Mouse (Mus musculus): ENCODE data around the gene Zdhhc8. TPM values are rescaled to one million over a fixed set of nuclear protein-coding genes. Genes with fewer than 3 reads are reported as not detected.

The Zdhhc8 gene
- polyA plus RNA-seq, 1 experiment from 2014 or later: 6.8 TPM

DNA sequence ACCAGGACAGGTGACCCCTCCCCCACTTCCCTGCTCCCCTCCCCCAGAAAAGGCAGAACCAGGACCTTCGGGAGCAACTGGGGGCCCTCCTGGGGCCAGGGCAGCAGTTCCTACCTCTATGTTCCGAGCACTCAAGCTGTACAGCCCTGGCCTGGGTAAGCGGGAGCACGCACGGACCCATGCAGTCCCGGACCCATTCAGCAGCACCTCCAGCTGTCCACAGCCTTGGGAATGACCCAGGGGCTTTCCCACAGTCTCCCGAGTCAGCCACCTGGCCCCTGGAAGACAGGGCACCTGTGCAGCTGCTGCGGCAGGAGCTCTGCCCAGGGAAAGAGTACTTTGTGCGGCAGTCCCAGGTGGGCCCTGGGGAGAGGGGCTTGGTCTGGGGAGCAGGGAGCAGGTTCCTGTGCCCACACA lies 16.3 kb downstream of the Zdhhc8 start:
- WGBS: 70% methylated on average over 9 of the region's 9 CpGs

DNA sequence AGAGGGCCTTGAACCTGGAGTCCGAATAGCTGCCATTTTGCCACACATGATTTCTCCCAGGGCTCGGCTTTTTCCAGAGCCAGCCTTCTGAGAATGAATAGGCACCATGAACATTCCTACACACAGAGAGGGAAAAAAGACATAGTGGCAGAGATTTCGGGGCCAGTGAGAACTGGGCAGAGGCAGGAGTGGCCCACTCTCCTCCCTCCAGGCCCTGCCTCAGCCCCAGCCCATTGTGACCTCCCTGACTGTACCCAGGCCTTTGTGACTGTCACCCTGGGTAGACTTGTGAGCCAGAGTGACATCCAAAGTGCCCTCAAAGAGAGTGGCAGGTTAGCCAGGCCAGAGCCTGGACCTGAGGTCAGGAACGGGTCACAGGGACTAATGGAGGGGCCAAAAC lies 17.4 kb downstream of the Zdhhc8 start, which contains the start of gene Ccdc188:
Gene Ccdc188, plus strand, starts transcription at position 301 of the 400 bp plus-strand sequence.
- no peak for DNase-seq (ENCODE audit: low spot score)
- Histone ChIP-seq H3K27ac (replicated peaks) (no peak within 1 kb of the TSS), H3K9ac (ENCODE audit: low read length) (no peak within 1 kb of the TSS), H3K4me2 (replicated peaks; ENCODE audit: low read depth) (no peak within 1 kb of the TSS), H3K9me3 (ENCODE audit: control insufficient read depth, low read length) (no peaks in the 10 kb centered on the region), H3K4me1 (replicated peaks; ENCODE audit: control insufficient read depth, insufficient read depth) (0 out of 2 replicates have a peak, but pooled peaks cover 2% of the 10 kb centered on the region), H3K27me3 (ENCODE audit: control insufficient read depth, insufficient read depth, low read length) (no peaks in the 10 kb centered on the region), H3K4me3 (ENCODE audit: low read depth, low read length) (no peak within 1 kb of the TSS), H3K36me3 (ENCODE audit: control insufficient read depth, insufficient read depth, low read length) (no peaks in the 10 kb centered on the region)
- WGBS: 88% methylated on average over 4 of the region's 4 CpGs
- no peak for ATAC-seq (ENCODE audit: low FRiP score, low TSS enrichment)
- TF ChIP-seq EP300 (optimal IDR thresholded peaks at IDR 0.05) (no peak), CTCF (IDR thresholded peaks at IDR 0.05; ENCODE audit: low read depth) (no peak)

More for the DNA sequence above, 16.3 kb downstream of the Zdhhc8 start:
- Histone ChIP-seq H3K27ac (replicated peaks) (no peak overlapping the region), H3K9me3 (ENCODE audit: control insufficient read depth, low read length) (no peaks in the 10 kb centered on the region), H3K27me3 (ENCODE audit: control insufficient read depth, insufficient read depth, low read length) (no peaks in the 10 kb centered on the region), H3K9ac (ENCODE audit: low read length) (no peak overlapping the region), H3K36me3 (ENCODE audit: control insufficient read depth, insufficient read depth, low read length) (peaks cover 2% of the 10 kb centered on the region; the same call in 1 of the 2 replicates), H3K4me2 (replicated peaks; ENCODE audit: low read depth) (no peak overlapping the region), H3K4me1 (replicated peaks; ENCODE audit: control insufficient read depth, insufficient read depth) (0 out of 2 replicates have a peak, but pooled peaks cover 2% of the 10 kb centered on the region), H3K4me3 (ENCODE audit: low read depth, low read length) (no peak overlapping the region)
- TF ChIP-seq CTCF (IDR thresholded peaks at IDR 0.05; ENCODE audit: low read depth): no peak
- no peak for TF ChIP-seq EP300 (optimal IDR thresholded peaks at IDR 0.05)
- ATAC-seq (ENCODE audit: low FRiP score, low TSS enrichment): no peak
- no peak for DNase-seq (ENCODE audit: low spot score)

- no peaks in the 10 kb centered on the region for H3K27me3 ChIP-seq (ENCODE audit: control insufficient read depth, insufficient read depth, low read length)
- H3K4me2 ChIP-seq (replicated peaks; ENCODE audit: low read depth): no peak overlapping the region
- H3K4me1 ChIP-seq (replicated peaks; ENCODE audit: control insufficient read depth, insufficient read depth): 0 out of 2 replicates have a peak, but pooled peaks cover 2% of the 10 kb centered on the region
- TF ChIP-seq CTCF (IDR thresholded peaks at IDR 0.05; ENCODE audit: low read depth) (no peak), EP300 (optimal IDR thresholded peaks at IDR 0.05) (no peak)
- no peak overlapping the region for H3K9ac ChIP-seq (ENCODE audit: low read length)
- WGBS: 67% methylated on average over 7 of the region's 7 CpGs
- DNase-seq (ENCODE audit: low spot score) (no peak), ATAC-seq (ENCODE audit: low FRiP score, low TSS enrichment) (no peak)
- no peak overlapping the region for H3K27ac ChIP-seq (replicated peaks)
- no peaks in the 10 kb centered on the region for H3K36me3 ChIP-seq (ENCODE audit: control insufficient read depth, insufficient read depth, low read length)
- H3K9me3 ChIP-seq (ENCODE audit: control insufficient read depth, low read length): no peaks in the 10 kb centered on the region
- H3K4me3 ChIP-seq (ENCODE audit: low read depth, low read length): no peak overlapping the region
Measured at GRCm38 (mm10) chr16:18214858-18215257, 20.1 kb downstream of the Zdhhc8 start.

- Histone ChIP-seq H3K27ac (replicated peaks) (no peak overlapping the region), H3K4me1 (replicated peaks; ENCODE audit: control insufficient read depth, insufficient read depth) (no peaks in the 10 kb centered on the region), H3K36me3 (ENCODE audit: control insufficient read depth, insufficient read depth, low read length) (no peaks in the 10 kb centered on the region), H3K9me3 (ENCODE audit: control insufficient read depth, low read length) (no peaks in the 10 kb centered on the region), H3K9ac (ENCODE audit: low read length) (no peak overlapping the region), H3K27me3 (ENCODE audit: control insufficient read depth, insufficient read depth, low read length) (no peaks in the 10 kb centered on the region; the same call in 1 of the 2 replicates), H3K4me2 (replicated peaks; ENCODE audit: low read depth) (no peak overlapping the region), H3K4me3 (ENCODE audit: low read depth, low read length) (no peak overlapping the region)
- TF ChIP-seq EP300 (optimal IDR thresholded peaks at IDR 0.05) (no peak), CTCF (IDR thresholded peaks at IDR 0.05; ENCODE audit: low read depth) (no peak)
- 67% methylated on average over 6 of the region's 6 CpGs for WGBS
- ATAC-seq (ENCODE audit: low FRiP score, low TSS enrichment) (0 out of 2 replicates have a peak, but pooled peaks have one; percentile 24), DNase-seq (ENCODE audit: low spot score) (no peak)
Measured at GRCm38 (mm10) chr16:18213689-18214088, 21.2 kb downstream of the Zdhhc8 start.

GRCm38 (mm10) chr16:18211417-18212171 lies 23.3 kb downstream of the Zdhhc8 start:
- 44% methylated on average over 10 of the region's 10 CpGs for WGBS
- Histone ChIP-seq H3K9ac (ENCODE audit: low read length) (no peak overlapping the region), H3K36me3 (ENCODE audit: control insufficient read depth, insufficient read depth, low read length) (no peaks in the 10 kb centered on the region), H3K4me3 (ENCODE audit: low read depth, low read length) (no peak overlapping the region), H3K4me1 (replicated peaks; ENCODE audit: control insufficient read depth, insufficient read depth) (no peaks in the 10 kb centered on the region), H3K4me2 (replicated peaks; ENCODE audit: low read depth) (no peak overlapping the region), H3K27me3 (ENCODE audit: control insufficient read depth, insufficient read depth, low read length) (no peaks in the 10 kb centered on the region; the same call in 1 of the 2 replicates), H3K9me3 (ENCODE audit: control insufficient read depth, low read length) (no peaks in the 10 kb centered on the region), H3K27ac (replicated peaks) (no peak overlapping the region)
- peak; percentile 99 for TF ChIP-seq CTCF (IDR thresholded peaks at IDR 0.05; ENCODE audit: low read depth)
- no peak for TF ChIP-seq EP300 (optimal IDR thresholded peaks at IDR 0.05)
- ATAC-seq (ENCODE audit: low FRiP score, low TSS enrichment): no peak; the same call in 1 of the 2 replicates
- peak; percentile 84 for DNase-seq (ENCODE audit: low spot score)

All from stomach, postnatal 0 days (tissue).